Mouse (Mus musculus): ENCODE data around the gene Tle4.

DNA sequence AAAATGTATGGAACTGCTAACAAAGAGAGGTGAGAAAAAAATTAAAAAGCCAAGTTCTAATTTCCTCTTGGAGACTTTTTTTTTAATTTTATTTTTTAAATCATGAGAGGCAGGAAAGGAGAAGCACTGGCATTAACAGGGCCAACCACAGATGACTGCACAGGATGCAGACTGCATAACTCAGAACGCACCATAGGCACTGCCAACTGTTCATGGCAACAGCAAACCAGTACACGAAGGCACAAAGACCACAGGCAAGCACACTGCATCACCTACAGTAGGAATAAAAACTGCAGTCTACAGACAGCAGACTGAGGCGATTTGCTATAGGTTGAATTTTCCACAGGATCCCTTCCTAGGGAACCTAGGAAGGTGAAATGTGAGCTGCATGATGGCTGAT is 112.7 kb downstream of the Tle4 start:
- TF ChIP-seq CTCF (IDR thresholded peaks at IDR 0.05; ENCODE audit: low read depth, low read length) = no peak
- TF ChIP-seq TAL1 (conservative IDR thresholded peaks at IDR 0.05; ENCODE audit: low read depth, low read length) = no peak
- no peak for TF ChIP-seq GATA1 (IDR thresholded peaks at IDR 0.05; ENCODE audit: borderline replicate concordance, low read length)
